Mouse (Mus musculus) liver, postnatal 0 days (tissue): Measurements from ENCODE around the gene Tcf7l2. TPM values are rescaled to one million over a fixed set of nuclear protein-coding genes. Genes with fewer than 3 reads are reported as not detected.

Experiments
- ATAC-seq: fragments of 200-750 bp; cut with Nextera tagmentation; 2 replicates; pipeline ENCODE4 v1.8.0; 2017; ENCODE audit warnings: mild to moderate bottlenecking, moderate library complexity
- DNase-seq: peaks from one replicate; pipeline ENCODE4 v3.0.0-alpha.2; 2016
- H3K27ac ChIP-seq: fragments of 300-500 bp; sonication (generic); 2 replicates; pipeline ENCODE4 v1.5.1; 2014; ENCODE audit warnings: antibody characterized with exemption, moderate library complexity, mild to moderate bottlenecking, low read depth
- H3K27me3 ChIP-seq: fragments of 300-500 bp; sonication (generic); 2 replicates; pipeline ENCODE4 v1.6.1; 2014; ENCODE audit warnings: low read length, control low read depth, mixed read lengths; ENCODE audit not compliant: insufficient read depth
- H3K36me3 ChIP-seq: fragments of 300-500 bp; sonication (generic); replicated peaks from 2 replicates; pipeline ENCODE4 v1.6.1; 2014; ENCODE audit warnings: mild to moderate bottlenecking, control low read depth, low read length, moderate library complexity, mixed read lengths; ENCODE audit not compliant: insufficient read depth
- H3K4me1 ChIP-seq: fragments of 300-500 bp; sonication (generic); 2 replicates; pipeline ENCODE4 v1.6.1; 2014; ENCODE audit warnings: antibody characterized with exemption, mild to moderate bottlenecking, control low read depth; ENCODE audit not compliant: insufficient read depth
- H3K4me2 ChIP-seq: fragments of 300-500 bp; sonication (generic); 2 replicates; pipeline ENCODE4 v1.6.1; 2014; ENCODE audit warnings: low read depth, mild to moderate bottlenecking, low read length, moderate library complexity, mixed read lengths
- H3K4me3 ChIP-seq: fragments of 300-500 bp; sonication (generic); 2 replicates; pipeline ENCODE4 v1.5.1; 2014; ENCODE audit warnings: low read depth, low read length
- H3K9ac ChIP-seq: fragments of 300-500 bp; sonication (generic); replicated peaks from 2 replicates; pipeline ENCODE4 v1.6.1; 2014; ENCODE audit warnings: mild to moderate bottlenecking, moderate library complexity
- H3K9me3 ChIP-seq: fragments of 300-500 bp; sonication (generic); 2 replicates; pipeline ENCODE4 v1.6.1; 2016; ENCODE audit warnings: mild to moderate bottlenecking, control low read depth, low read length, mixed read lengths
- CTCF ChIP-seq: sonication (generic); IDR thresholded peaks from 2 replicates; pipeline ENCODE4 v1.5.1; 2016; ENCODE audit warnings: antibody characterized with exemption, low read depth
- EP300 ChIP-seq: IDR thresholded peaks from 2 replicates; pipeline ENCODE4 v1.6.1; 2016; ENCODE audit warnings: antibody characterized with exemption, low read depth, mild to moderate bottlenecking
- WGBS: fragments of 180-500 bp; shearing (Covaris S2); extraction: QIAGEN DNeasy Blood & Tissue Kit; methylation state at CpG from one replicate; pipeline ENCODE4 v1.1.7; 2014; ENCODE audit not compliant: insufficient replicate concordance; 5-methylcytosine and 5-hydroxymethylcytosine counted together
- polyA plus RNA-seq: library from polyadenylated mRNA; unstranded; fragments of >200 nt; fragmentation: Nextera tagmentation; extraction: Ambion mirVana; gene quantifications from 2 replicates; pipeline ENCODE4 v1.2.1, GENCODE M21; 2015

The Tcf7l2 gene
- polyA plus RNA-seq, 1 experiment from 2014 or later: 21.6 TPM

DNA sequence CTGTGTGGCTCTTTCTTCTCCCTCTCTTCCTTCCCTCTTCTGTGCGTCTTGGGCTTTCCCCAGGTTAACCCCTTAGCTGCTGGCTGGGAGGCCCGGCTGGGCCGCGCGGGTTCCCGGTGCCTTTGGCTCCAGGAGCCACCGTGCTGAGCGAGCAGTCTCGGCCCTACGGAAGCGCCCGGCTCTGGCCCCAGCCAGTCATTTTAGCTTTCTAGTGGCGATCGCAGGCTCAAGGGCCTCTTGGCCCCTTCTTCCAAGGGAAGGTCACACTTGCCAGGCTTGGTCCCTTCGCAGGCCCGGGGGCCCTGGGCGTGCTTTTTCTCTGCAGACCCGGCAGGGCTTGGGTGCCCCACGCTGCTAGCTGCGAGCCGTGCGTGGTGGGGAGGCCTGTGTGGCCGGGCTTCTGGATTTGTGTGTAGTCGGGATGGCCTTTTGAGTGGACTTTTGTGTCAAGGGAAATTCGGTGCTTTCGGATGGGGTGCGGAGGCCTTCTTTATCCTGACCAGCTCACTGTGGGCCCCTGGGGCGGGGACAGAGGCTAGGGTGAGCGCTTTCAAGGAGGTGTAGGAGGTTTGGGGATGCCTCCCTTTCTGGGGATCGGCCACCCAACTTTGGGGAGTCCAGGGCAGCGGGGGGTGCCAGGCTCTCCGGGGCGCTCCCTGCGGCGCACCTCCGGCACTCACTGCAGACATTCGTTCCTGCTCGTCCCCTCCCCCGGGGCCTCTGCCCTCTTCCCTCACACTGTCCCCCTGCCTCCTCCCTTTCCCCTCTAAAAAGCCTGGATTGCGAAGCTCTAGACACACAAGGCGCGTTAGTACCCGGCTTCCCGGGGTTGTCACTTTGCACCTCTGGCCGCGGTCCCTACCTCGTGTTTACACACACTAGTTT is 2.2 kb downstream of the Tcf7l2 start:
- H3K36me3 ChIP-seq: peaks cover 3% of the 10 kb centered on the region
- peaks cover 10% of the 10 kb centered on the region for H3K4me1 ChIP-seq
- H3K9me3 ChIP-seq: no peaks in the 10 kb centered on the region
- H3K4me3 ChIP-seq: peak overlapping the region; percentile 78
- 0 out of 2 replicates have a peak, but pooled peaks have one; percentile 16 for TF ChIP-seq EP300
- TF ChIP-seq CTCF: no peak
- H3K27me3 ChIP-seq: peaks cover 15% of the 10 kb centered on the region
- peak overlapping the region; percentile 83 for H3K9ac ChIP-seq
- ATAC-seq (peak; percentile 69), DNase-seq (peak; percentile 70)
- H3K27ac ChIP-seq: peak overlapping the region; percentile 95
- whole genome bisulfite sequencing: under 1% methylated on average over 47 of the region's 47 CpGs
- peak overlapping the region; percentile 73 for H3K4me2 ChIP-seq

DNA sequence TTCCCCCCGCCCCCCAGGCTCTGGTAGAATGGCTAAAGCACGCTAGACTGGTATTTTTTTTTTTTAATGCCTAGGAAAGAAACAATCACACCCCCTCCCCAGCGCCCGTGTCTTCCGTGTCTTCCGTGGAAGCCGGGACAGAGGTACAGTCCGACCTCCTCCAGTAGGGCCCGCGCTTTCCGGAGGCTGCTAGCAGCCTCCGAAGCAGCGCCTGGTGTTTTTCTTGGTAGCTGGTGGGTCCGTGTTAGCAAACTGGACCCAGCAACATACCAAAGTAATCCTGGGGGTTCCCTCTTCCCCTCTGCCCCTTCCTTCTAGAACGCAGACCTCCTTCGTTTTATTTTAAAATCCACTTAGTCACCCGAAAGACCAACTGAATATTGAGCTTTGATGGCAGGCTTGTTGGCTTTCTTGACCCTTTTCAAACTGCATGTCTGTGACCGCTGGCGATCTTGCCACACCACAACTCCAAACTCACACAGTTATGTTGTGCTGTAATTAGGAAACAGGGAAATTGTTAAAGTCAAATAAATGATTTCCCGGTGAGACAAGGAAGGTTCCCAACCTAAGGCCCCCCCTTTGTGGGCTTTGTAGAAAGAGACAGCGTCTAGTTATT is 3.1 kb downstream of the Tcf7l2 start:
- 8% methylated on average over 21 of the region's 21 CpGs for WGBS
- H3K36me3 ChIP-seq: peaks cover 3% of the 10 kb centered on the region
- peaks cover 15% of the 10 kb centered on the region for H3K27me3 ChIP-seq
- ATAC-seq (no peak), DNase-seq (no peak)
- H3K4me3 ChIP-seq: peak overlapping the region; percentile 78
- peak overlapping the region; percentile 73 for H3K4me2 ChIP-seq
- H3K9me3 ChIP-seq: no peaks in the 10 kb centered on the region
- H3K9ac ChIP-seq: peak overlapping the region; percentile 83
- peaks cover 10% of the 10 kb centered on the region for H3K4me1 ChIP-seq
- peak overlapping the region; percentile 95 for H3K27ac ChIP-seq
- TF ChIP-seq EP300 (no peak), CTCF (no peak)

DNA sequence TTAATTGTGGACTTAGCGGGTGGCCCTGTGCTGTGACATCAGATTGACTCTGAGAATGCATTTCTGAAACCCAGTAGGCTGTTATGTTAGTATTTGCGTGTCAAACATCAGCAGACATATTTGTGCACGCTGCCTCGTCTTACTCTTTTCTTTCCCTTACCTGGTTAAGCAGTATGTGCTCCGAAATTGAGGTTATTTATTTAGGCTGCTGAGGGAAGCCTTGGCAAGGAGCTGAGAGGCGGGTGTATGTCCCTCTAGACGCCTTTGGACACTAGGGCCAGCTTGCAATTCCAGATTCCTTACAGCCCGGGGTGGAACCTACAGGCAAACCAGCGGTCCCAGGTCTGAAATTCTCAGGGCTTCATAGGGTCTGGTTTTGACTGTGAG is 3.6 kb downstream of the Tcf7l2 start:
- peaks cover 3% of the 10 kb centered on the region for H3K36me3 ChIP-seq
- TF ChIP-seq CTCF (no peak), EP300 (no peak)
- peak overlapping the region; percentile 73 for H3K4me2 ChIP-seq
- no peak for ATAC-seq
- no peaks in the 10 kb centered on the region for H3K9me3 ChIP-seq
- H3K4me3 ChIP-seq: peak overlapping the region; percentile 78
- peak overlapping the region; percentile 34 for H3K9ac ChIP-seq
- peaks cover 10% of the 10 kb centered on the region for H3K4me1 ChIP-seq
- 49% methylated on average over 9 of the region's 9 CpGs for WGBS
- peak overlapping the region; percentile 95 for H3K27ac ChIP-seq
- peaks cover 15% of the 10 kb centered on the region for H3K27me3 ChIP-seq
- DNase-seq: no peak

DNA sequence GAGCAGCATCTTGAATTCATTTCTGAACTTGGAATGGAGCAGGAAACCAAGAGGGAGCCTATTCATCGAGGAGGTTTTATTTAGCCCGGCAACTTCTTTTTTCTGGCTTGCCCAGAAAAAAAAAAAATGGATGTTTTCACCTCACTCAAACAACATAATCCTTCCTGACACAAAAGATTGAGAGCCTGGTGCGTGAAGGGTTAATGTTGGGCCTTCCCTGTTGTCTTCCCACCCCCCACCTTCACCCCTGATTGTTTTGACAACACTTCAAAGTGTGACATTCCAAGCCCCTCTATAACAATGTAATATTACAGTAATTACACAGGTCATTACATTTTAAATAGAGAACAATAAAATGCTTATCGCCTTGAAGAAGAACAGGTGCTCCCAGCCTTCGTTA is 4.6 kb downstream of the Tcf7l2 start:
- no peak for ATAC-seq
- WGBS: 52% methylated on average over 5 of the region's 5 CpGs
- H3K36me3 ChIP-seq: peaks cover 3% of the 10 kb centered on the region
- H3K9ac ChIP-seq: no peak overlapping the region
- no peak overlapping the region for H3K4me2 ChIP-seq
- H3K27me3 ChIP-seq: peaks cover 15% of the 10 kb centered on the region
- no peak overlapping the region for H3K4me3 ChIP-seq
- no peaks in the 10 kb centered on the region for H3K9me3 ChIP-seq
- DNase-seq: no peak
- peaks cover 8% of the 10 kb centered on the region for H3K4me1 ChIP-seq
- TF ChIP-seq CTCF: no peak
- no peak for TF ChIP-seq EP300
- no peak overlapping the region for H3K27ac ChIP-seq

DNA sequence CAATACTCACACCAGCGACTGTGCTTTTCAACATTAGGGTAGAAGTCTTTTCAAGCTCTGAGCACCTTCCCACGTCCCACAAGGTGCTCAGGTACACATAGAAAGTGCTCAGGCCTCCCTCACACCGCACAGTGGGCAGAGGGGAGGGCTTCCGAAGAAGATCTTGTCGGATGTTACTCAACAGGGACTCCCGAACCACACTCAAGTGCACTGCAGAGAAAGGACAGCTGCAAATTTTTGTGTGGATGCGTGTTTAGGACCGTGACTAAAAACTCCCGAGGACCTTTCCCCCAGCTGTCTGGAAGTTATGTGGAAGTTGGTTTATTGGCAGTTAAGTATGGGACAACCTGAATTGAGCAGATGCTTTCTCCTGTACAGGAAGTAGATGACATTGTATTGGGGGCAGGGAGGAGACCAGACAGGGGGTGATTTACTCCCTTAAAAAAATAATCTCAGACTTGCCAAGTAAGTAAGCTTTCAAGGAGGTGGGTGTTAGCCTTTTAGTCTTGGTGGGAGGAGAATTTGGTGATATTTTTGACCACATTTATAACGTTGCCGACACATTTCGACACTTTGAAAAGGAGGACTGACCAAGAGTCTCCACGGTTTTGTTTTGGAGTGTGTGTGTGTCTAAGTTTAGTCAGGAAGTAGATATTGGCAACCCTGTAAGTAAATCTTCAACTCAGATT is 5.8 kb downstream of the Tcf7l2 start:
- Histone ChIP-seq H3K9me3 (no peaks in the 10 kb centered on the region), H3K4me2 (no peak overlapping the region), H3K27me3 (peaks cover 15% of the 10 kb centered on the region), H3K9ac (no peak overlapping the region), H3K27ac (no peak overlapping the region), H3K4me3 (no peak overlapping the region), H3K4me1 (peaks cover 6% of the 10 kb centered on the region), H3K36me3 (peaks cover 3% of the 10 kb centered on the region)
- TF ChIP-seq CTCF: no peak
- TF ChIP-seq EP300: no peak
- DNase-seq: no peak
- WGBS: 21% methylated on average over 13 of the region's 13 CpGs
- ATAC-seq: no peak

DNA sequence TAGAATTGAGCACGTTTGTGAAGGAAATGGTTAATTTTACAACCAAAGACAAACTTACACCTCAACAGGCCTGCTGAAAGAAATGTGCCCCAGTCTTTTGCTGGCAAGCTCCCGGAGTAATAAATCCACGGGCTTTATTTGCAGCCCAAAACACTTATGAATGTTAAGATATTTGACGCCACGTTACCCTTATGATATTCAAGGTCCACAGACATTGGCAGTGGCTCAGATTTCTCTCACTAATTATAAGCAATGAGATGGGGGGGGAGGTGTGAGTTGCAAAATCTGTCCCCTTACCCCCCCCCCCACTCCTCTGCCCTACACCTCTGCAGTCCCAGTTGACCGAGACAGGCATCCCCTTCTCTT is 6.3 kb downstream of the Tcf7l2 start:
- Histone ChIP-seq H3K4me2 (no peak overlapping the region), H3K27ac (no peak overlapping the region), H3K36me3 (peaks cover 3% of the 10 kb centered on the region), H3K9ac (no peak overlapping the region), H3K4me1 (peaks cover 6% of the 10 kb centered on the region), H3K9me3 (no peaks in the 10 kb centered on the region), H3K4me3 (no peak overlapping the region), H3K27me3 (peaks cover 12% of the 10 kb centered on the region)
- no peak for TF ChIP-seq EP300
- TF ChIP-seq CTCF: no peak
- DNase-seq (no peak), ATAC-seq (no peak)
- 52% methylated on average over 6 of the region's 6 CpGs for WGBS
